Mouse (Mus musculus) cerebellum, adult (tissue): ENCODE results near the gene Fam98b.
A peak's percentile ranks its signal among the peaks of the same experiment; 100 is the strongest.

ENCODE experiments used
- ATAC-seq: cut with Nextera tagmentation; 2 replicates; pipeline ENCODE4 v1.9.2; 2017; ENCODE audit warnings: mild to moderate bottlenecking, moderate library complexity, mixed read lengths; ENCODE audit not compliant: insufficient number of reproducible peaks, low FRiP score, low TSS enrichment

The Fam98b gene

DNA sequence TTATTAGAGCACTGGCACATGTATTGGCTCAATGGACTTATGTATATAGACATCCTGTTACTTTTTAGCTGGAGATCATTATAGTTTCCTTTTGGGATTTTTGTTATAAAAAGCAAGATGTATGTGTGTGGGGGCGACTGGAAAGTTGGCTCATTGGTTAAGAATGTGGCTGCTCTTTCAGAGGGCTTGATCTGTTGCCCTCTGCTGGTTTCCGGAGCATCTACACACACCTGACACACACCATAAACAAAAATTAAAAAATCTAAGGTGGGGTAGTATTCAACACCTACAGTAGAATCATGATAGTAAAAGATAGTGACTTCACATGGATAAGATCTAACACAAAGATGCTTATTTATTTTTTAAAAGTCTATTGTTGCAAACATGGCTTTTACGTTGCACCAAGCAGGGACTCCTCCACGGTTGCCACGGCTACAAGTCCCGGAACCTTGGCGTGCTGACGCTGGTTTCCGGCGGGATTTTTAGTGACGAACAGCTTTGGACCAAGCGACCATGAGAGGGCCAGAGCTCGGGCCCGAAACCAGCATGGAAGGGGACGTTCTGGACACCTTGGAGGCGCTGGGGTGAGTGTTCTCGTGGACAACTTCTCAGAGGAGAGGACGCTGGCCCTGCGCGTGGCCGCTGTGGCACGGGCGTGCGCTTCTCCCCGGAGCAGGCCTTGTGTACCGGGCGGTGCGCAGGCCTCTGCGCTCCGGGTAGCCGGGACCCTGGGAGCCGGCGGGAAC, at the start of gene Fam98b:
Fam98b (plus strand) TSS at position 485 of the 746 bp plus-strand sequence.
- ATAC-seq, result peak; percentile 93

DNA sequence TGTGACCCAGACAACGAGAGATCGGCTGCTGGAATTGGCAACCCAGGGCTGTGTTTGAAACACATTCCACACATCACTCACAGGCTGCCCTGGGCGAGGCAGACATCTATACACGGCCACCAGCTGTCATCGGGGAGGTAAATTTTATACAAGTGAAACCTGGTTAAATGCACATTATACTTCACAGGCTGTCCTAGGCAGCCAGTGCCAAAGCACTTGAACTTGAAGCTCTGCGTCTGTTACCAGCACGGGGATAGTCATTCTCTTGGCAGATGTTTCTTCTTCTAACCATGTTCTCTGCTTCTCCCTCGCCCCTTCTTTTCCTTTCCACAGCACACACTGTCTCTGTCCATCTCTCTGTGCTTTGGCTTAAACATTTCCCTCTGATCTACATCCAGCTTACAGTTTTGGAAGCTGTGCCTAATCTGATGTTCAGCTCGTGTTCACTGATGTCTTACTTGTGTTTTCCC, 48.6 kb upstream of the Fam98b start:
- no peak for ATAC-seq

- ATAC-seq, result no peak
Measured at GRCm38 (mm10) chr2:117203350-117203749, 46.2 kb upstream of the Fam98b start.

GRCm38 (mm10) chr2:117204534-117204933, 45.0 kb upstream of the Fam98b start:
- ATAC-seq, result no peak

GRCm38 (mm10) chr2:117205066-117205465, 44.5 kb upstream of the Fam98b start:
- ATAC-seq, result no peak

GRCm38 (mm10) chr2:117210416-117211085, 39.0 kb upstream of the Fam98b start:
- ATAC-seq, result 0 out of 2 replicates have a peak, but pooled peaks have one; percentile 45

DNA sequence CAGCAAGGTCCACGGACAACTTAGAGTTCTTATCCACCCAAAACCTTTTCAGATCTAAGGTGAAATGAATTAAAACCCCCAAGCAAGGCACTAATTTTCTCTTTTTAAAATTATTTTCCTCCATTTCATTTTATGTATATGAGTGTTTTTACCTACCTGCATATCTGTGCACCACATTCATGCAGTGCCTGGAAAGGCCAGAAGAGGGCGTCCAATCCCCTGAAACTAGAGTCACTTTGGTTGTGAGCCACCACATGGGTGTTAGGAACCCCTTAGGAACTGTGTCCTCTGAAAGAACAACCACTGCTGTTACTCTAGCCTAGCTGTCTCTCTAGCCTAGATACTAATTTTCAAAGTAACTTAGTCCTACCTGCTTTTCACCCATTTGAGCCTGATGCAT, 33.4 kb upstream of the Fam98b start:
- ATAC-seq, result no peak

DNA sequence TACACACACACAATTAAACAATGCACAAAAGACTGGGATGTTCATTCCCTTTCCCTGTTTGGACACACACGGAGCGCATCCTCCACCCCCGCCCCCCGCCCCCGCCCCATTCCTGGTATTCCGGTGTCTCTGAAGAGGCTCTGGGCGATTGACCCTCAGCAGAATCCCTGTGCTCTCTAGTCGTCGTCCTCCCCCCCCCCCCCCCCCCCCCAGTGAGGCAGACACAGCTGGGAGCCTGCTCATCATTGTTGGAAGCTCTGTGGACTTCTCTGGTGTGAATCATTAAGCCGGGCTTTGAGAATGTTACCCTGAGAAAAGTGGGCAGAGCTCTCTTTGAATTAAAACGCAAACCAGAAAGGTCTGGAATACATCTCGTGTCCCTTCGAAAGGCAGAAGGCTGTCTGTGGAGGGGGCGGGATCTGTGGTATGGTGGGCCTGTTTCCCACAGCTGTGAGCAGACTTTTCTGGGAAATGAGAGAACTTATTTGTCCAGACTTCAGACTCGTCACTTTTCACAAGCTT, 31.8 kb upstream of the Fam98b start:
- ATAC-seq, result no peak

DNA sequence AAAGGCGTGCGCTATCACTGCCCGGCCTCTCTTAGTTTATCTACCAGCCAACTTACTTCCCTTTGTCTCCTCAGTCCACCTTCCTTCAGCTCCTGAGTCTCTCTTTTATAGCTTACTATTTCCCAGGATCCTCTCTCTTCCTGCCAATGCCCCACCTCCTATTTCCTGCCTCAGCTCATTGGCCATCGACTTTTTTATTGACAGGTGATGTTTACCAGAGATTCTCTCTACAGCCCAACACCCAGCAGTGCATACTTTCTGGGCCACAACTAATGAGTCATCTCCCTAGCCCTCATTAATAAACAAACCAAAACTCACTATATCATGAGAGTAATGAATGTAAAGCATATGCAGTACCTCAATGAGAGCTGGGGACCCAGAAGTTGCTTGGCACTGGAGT, 30.0 kb upstream of the Fam98b start:
- no peak for ATAC-seq

DNA sequence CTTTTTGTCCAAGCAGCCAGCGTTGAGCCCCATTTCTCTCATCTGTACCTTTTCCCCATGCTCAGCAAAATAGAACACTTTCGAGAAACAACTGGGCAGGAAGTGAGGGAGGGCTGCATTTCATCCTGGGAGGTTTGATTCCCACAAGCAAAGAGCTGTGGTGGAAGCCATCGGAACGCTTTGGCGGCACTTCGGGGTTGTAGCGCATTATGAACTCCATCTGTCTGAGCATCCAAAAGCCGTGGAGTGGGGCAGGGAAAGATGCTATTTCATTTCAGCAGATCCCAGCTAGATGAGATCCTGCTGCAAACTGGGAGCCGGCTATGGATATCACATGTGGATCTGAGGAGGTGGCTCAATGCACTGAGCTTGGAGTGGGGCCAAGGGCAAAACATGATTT, 26.9 kb upstream of the Fam98b start:
- no peak for ATAC-seq

- ATAC-seq, result no peak
Measured at GRCm38 (mm10) chr2:117228601-117229125, 20.9 kb upstream of the Fam98b start.

GRCm38 (mm10) chr2:117230261-117230660, 19.3 kb upstream of the Fam98b start:
- no peak for ATAC-seq

DNA sequence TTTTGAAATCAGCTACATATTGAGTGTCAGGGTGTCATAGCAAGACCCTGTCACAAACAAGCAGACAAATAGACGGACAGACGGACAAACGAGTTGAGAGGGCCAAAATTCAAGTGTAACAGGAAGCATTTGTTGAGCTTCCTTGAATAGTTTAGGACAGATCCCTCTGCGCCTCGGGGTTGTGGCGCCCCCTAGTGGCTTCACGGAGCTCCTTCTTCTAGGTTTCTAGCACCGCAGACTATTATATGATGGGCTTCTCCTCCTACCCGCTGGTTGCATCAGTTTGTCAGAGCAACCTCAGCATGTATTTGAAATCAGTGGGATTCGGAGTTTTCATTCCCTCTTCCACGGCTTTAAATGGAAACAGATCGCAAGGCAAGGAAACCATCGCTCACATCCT, 18.3 kb upstream of the Fam98b start:
- ATAC-seq, result peak; percentile 91

DNA sequence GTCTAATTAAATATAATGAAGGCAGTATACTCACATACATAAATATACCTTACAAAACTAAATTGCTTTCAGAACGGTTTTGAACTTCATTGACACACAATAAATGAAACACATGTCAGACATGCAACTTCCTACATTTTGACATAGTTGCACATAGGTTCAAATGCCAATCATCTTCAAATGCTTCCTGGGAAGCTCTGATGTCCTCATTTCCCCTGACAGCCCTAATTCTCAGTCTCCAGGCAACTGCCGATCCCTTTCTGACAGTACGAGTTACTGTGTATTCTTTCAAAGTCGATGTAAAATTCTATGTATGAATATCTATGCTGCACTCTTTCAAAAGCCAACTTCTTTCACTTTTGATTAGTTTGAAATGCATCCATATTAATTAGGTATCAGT, 7.6 kb upstream of the Fam98b start:
- ATAC-seq, result no peak

DNA sequence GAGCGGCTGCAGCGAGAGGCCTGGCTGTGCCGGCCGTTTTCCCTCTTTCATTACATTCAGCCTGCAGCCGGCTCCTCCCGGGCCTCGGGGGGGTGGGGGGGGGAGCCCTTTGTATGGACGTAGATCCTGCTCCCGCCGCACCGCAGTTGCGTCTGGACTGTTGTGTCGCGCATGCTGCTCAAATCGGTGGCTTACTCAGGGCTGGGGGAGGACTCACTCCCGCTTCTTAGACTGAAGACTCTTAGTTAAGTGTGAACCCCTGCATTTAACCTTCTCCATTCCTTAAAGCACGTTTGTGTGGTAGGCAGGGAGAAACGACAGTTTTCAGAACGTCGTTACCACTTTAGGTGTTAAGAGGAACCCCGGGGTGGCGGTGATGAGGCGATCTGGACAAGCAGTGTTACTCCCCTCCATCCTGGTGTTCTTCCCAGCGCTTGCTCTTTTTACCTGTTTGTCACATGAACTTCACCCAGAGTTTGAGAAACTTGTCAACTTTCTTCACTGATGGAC, 517 bp downstream of the Fam98b start:
- ATAC-seq, result no peak; the same call in 1 of the 2 replicates

DNA sequence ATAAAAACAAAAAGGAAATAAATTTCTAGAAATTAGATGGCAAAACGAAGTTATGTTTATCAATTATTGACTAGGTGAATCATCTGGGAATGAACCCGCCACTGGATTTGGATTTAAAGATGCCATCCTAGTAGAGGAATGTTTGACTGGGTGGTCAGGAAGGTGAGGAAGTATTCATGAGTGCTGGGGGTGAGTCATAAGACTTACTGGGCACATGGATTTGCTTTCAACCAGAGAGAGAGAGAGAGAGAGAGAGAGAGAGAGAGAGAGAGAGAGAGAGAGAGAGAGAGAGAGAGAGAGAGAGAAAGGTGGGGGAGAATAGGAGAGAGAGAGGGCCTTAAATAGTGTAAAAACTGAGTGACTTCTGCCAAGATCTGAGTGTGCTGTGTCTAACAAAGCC, 5.9 kb downstream of the Fam98b start:
- no peak for ATAC-seq

DNA sequence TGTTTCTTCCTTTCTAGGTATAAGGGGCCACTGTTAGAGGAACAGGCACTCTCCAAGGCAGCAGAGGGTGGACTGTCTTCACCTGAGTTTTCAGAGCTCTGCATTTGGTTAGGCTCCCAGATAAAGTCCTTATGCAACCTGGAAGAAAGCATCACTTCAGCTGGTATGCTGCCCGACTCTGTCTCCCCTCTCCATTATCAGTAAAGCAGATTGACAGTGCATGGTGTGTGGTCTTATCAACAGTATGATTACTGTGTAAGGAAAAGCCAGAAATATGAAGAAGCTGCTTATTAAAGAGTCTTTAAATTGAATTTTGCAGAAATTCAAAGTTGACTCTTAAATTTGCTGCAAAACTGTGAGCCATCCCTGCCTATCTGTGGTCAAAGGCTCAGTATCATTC, 8.1 kb downstream of the Fam98b start:
- ATAC-seq, result no peak

- no peak for ATAC-seq
Measured at GRCm38 (mm10) chr2:117262184-117262583, 12.6 kb downstream of the Fam98b start.

- ATAC-seq, result peak; percentile 71
Measured at GRCm38 (mm10) chr2:117263786-117264408, 14.4 kb downstream of the Fam98b start.

GRCm38 (mm10) chr2:117288291-117288690, 38.8 kb downstream of the Fam98b start:
- ATAC-seq, result peak; percentile 66
